Mouse (Mus musculus): ENCODE data around the gene Gm21987. TPM values are rescaled to one million over a fixed set of nuclear protein-coding genes. Genes with fewer than 3 reads are reported as not detected.

Gene Gm21987
- total and polyA plus RNA-seq, 3 experiments = not detected

DNA sequence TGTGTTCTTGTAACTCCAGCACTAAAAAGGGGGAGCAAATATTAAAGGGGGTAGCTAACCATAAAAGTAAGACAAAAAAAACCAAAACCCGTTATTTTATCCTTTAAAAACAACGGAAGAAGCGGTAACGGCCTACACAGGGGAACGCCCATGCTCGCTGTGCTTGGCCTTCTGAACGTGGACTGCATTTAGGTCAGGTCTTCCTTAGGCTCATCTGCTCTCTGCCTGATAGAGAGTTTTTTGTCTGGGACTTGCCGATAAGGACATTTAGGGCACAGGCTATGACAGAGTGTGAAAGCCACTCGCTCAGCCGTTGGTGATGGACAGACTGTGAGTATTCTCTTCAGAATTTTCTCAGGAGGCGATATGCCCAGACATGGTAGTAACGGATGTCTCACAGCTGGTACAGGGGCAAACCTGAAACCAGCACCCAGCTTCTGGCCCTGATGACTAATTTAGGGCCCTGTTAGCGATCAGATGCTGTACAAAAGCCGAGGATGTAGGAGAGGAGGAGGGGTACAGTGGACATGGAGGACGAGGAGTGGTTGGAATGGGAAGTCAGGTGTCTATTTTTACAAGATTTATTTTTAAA is 25.0 kb downstream of the Gm21987 start (continued):
- TF ChIP-seq MAZ (IDR thresholded peaks at IDR 0.05; ENCODE audit: low read depth, low read length) = peak; percentile 60; the same call in 1 of the 2 replicates
- peak; percentile 19; the same call in 1 of the 2 replicates for TF ChIP-seq SMC3 (IDR thresholded peaks at IDR 0.05; ENCODE audit: low read depth, low read length)
- TF ChIP-seq MXI1 (IDR thresholded peaks at IDR 0.05; ENCODE audit: low read depth, low read length) = peak; percentile 59
- TF ChIP-seq ETS1 (IDR thresholded peaks at IDR 0.05; ENCODE audit: low read depth, low read length) = peak; percentile 97
- TF ChIP-seq POLR2AphosphoS5 (IDR thresholded peaks at IDR 0.05; ENCODE audit: borderline replicate concordance, low read depth, low read length) = peak; percentile 70; the same call in 1 of the 2 replicates
- TF ChIP-seq RCOR1 (IDR thresholded peaks at IDR 0.05; ENCODE audit: low read depth, low read length) = peak; percentile 73
- 0 out of 2 replicates have a peak, but pooled peaks have one; percentile 9 for TF ChIP-seq MAX (IDR thresholded peaks at IDR 0.05; ENCODE audit: low read length)
- TF ChIP-seq GATA1 (IDR thresholded peaks at IDR 0.05; ENCODE audit: low read depth, low read length) = peak; percentile 99
- TF ChIP-seq MYC (IDR thresholded peaks at IDR 0.05; ENCODE audit: low read depth, low read length) = peak; percentile 90
- TF ChIP-seq CHD1 (IDR thresholded peaks at IDR 0.05; ENCODE audit: low read depth, low read length) = no peak
- TF ChIP-seq ZNF384 (IDR thresholded peaks at IDR 0.05; ENCODE audit: low read depth, low read length) = peak; percentile 94
- TF ChIP-seq ELF1 (IDR thresholded peaks at IDR 0.05; ENCODE audit: low read depth, low read length) = peak; percentile 37
- TF ChIP-seq POLR2A (IDR thresholded peaks at IDR 0.05; ENCODE audit: control insufficient read depth in 1 of 2, insufficient read depth in 1 of 2, low read depth in 1 of 2, low read length in 2 of 2, poor library complexity in 1 of 2) = peak in 1 of 2 experiments; percentile 74; a peak in 3 of 4 replicates
- peak; percentile 61 for TF ChIP-seq HCFC1 (IDR thresholded peaks at IDR 0.05; ENCODE audit: low read depth, low read length)
- 0 out of 2 replicates have a peak, but pooled peaks have one; percentile 61 for TF ChIP-seq MAFK (IDR thresholded peaks at IDR 0.05; ENCODE audit: borderline replicate concordance, low read depth, low read length)
- peak; percentile 100 for TF ChIP-seq MYB (IDR thresholded peaks at IDR 0.05; ENCODE audit: low read depth, low read length)
- TF ChIP-seq CHD2 (IDR thresholded peaks at IDR 0.05; ENCODE audit: low read length) = no peak
- no peak for TF ChIP-seq E2F4 (IDR thresholded peaks at IDR 0.05; ENCODE audit: borderline replicate concordance, low read depth, low read length)
- TF ChIP-seq NELFE (IDR thresholded peaks at IDR 0.05; ENCODE audit: low read depth, low read length) = peak; percentile 78
- TF ChIP-seq ZMIZ1 (IDR thresholded peaks at IDR 0.05; ENCODE audit: low read depth, low read length) = peak; percentile 87

DNA sequence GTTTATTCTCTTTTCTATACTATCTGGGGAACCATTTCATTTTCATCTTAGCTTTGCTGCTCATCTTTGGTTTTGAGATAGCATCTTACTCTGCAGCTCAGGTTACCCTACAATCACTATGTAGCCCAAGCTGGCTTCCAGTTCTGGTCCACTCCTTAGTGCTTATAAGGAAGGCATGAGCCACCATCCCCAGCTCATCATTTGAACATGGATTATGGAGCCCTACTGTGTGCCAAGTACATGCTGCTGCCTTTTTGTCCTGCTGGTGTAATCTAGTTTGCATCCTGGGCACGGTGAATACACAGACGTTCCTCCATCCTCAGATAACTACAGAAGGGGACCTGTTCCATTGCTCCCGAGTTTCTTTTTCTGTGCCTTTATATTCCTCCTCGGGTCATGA is 26.0 kb downstream of the Gm21987 start:
- H3K4me1 ChIP-seq (ENCODE audit: control insufficient read depth in 1 of 2, insufficient read depth in 2 of 2, low read length in 2 of 2) = peaks cover 27 to 57% of the 10 kb centered on the region in 2 experiments
- peak overlapping the region; percentile 100 for H3K27ac ChIP-seq (ENCODE audit: control insufficient read depth, low read depth, low read length)
- H3K9me3 ChIP-seq (replicated peaks; ENCODE audit: insufficient read depth, low read length) = no peaks in the 10 kb centered on the region
- peak overlapping the region; percentile 56 to 60 for H3K4me3 ChIP-seq (ENCODE audit: control insufficient read depth in 1 of 2, insufficient read depth in 1 of 2, low read depth in 2 of 2, low read length in 2 of 2)
- H3K36me3 ChIP-seq (ENCODE audit: control insufficient read depth in 1 of 2, insufficient read depth in 2 of 2, low read length in 2 of 2) = peaks cover 0 to 47% of the 10 kb centered on the region in 2 experiments; a peak in 2 of 4 replicates
- H3K79me2 ChIP-seq (ENCODE audit: control insufficient read depth, insufficient read depth, low read length, poor library complexity) = peaks cover 25% of the 10 kb centered on the region
- H3K27me3 ChIP-seq (ENCODE audit: control insufficient read depth in 1 of 2, insufficient read depth in 2 of 2, low read length in 2 of 2) = no peaks in the 10 kb centered on the region
- H3K9ac ChIP-seq (ENCODE audit: control insufficient read depth, low read depth, low read length, poor library complexity, severe bottlenecking) = peak overlapping the region; percentile 80
- no peak for DNase-seq (ENCODE audit: low read depth, low spot score)
- TF ChIP-seq CHD2 (IDR thresholded peaks at IDR 0.05; ENCODE audit: low read length) (no peak), EP300 (IDR thresholded peaks at IDR 0.05; ENCODE audit: low read depth in 1 of 2, low read length in 2 of 2) (peak in 1 of 2 experiments; percentile 6; a peak in 1 of 4 replicates)

Measured in MEL (cell line).